Mouse (Mus musculus) layer of hippocampus, adult 8-10 months (tissue): ENCODE measurements around the gene Ddx49. TPM values are rescaled to one million over a fixed set of nuclear protein-coding genes. Genes with fewer than 3 reads are reported as not detected.

ENCODE experiments used
- DNase-seq, 2 experiments: peaks; one replicate each; pipeline ENCODE4 v3.0.0; 2022; ENCODE audit warnings: low spot score in 2 of 2
- total RNA-seq, 4 experiments: library from RNA; stranded (reverse); gene quantifications; 2 replicates each; pipeline ENCODE4 v1.2.4; 2022

Ddx49 gene
- total RNA-seq: 10 to 100 TPM; 49.2 to 55.5 (median 54.6) TPM

DNA sequence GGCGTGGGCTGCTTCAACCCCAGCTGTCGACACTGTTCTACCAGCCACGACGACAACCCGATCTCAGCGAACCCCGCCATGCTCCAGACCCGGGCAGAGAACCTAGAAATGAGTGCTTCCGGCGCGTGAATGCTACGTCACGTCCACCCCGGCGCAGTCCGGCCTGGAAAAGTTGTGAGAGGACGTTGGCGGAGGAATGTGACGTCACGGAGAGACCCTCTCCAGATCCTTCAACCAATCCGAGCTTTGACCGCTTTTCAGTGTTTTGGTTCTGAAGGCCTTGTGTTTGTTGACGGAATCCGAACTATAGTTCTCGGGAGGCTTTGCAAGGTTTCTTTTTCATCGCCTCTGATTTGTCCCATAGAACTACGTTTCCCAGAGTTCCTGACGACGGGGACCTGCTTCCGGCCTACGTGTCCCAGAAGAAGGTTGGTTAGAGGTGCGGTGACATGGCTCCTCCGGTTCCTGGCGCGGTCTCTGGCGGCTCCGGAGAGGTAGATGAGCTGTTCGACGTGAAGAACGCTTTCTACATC, at the start of gene Ddx49, which contains the start of gene Cope:
Ddx49 (minus strand) TSS at position 132 of the 533 bp plus-strand sequence.
Cope (plus strand) TSS at position 161 of the 533 bp plus-strand sequence.
- DNase-seq: peak; percentile 94 to 96

DNA sequence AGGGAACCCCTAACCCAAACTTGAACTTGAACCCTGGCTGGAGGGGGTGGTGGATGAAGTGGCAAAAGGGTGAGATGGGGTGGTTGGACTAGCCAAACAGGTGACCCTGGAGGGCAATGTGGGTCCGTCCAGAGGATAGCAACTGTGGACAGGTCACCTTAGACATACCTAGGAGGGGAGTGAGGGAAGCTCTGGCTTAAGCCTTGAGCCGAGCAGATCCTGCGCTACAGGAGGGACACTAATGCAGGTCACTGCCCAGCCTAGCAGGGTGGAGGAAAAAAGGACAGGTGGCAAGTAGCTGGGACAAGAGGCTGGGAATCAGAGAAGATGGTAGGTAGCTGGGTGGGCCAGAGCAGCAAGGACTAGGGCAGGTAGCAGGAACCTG, 49.7 kb upstream of the Ddx49 start:
- DNase-seq: no peak

DNA sequence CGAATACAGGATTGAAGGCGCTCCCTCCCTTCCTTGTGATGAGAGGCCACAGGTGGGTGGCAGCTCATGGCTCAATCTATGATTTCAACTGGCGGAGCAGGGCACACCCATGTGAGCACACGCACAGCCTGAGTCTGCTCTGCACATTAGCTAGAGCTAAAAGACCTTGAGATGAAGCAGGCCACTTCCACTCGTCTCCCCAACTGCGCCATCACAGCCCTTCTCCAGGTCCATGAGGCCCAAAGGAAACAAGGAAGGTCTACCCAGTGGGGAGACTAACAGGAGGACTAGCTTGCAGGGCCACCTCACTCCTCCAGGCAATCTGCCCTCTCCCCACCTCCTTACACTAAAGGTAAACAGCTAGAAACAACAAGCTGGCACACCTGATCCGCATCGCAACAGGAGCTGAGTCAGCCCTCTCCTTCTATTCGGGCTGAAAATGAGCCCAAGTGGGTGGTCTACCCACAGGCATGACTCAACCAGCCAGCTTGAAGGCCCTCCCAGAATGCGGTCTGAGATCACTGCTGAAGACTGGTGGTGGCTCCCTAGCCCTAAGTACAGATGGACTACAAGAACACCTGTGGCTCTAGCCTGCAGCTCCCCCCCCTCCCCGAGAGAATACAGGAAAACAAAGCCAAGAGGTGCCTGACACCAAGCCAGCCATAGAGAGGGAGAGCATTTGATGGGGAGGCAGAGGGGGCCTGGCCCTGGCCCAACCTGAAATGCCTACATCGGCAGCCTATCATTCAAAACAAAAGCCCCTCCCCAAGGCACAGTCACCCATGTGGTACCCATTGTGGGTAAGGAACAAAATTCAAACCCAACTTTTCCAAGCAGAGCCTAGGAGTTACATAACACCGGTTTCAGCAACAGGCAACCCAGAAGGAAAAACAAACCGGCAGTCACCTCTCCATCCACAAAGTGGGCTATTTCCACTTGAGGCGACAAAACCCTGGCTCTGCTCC, 49.0 kb upstream of the Ddx49 start:
- DNase-seq: no peak

DNA sequence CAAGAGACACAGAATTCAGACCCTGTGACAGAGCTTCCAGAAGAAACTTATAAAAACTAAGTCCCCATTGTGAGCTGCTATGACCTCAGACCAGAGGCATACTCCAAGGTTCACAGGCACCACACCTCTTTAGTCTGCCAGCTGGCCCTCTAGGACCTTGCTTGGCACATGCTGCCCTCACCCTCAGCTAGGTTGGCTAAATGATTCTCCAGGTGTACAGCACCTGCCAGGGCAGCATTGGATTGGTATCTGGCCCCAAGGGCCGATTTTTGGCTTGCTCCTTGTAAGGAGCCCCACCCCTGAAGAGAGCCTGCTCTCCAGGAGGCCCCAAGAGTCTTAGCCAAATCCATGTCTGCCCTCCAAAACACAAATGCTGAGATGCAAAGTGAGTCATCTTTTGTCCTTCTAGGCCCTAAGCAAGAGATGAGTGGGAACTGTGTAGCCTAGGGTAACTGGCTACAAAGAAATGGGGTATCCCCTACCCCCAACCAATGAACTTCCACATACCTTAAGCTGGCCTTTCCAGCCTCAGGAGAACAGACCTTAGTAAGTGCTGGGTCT, 45.7 kb upstream of the Ddx49 start:
- no peak for DNase-seq

DNA sequence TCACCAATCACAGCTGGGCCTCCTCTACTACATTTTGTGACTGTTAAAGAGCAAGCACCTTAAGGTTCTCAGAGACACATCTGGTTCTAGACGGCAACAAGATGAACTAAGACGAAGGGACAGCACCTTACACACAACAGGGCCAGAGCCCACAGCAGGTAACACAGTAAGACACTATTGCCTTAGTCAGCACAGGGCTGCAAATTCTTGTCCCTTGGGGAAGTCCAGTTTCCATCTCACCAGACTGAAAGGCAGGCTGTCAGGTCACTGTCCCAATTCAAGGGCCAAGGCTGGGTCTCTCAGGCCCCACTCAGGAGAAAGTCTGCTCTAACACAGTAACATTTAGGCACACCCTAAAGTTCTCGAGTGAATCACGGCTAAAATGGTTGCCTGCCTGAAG, 45.2 kb upstream of the Ddx49 start:
- DNase-seq: no peak

DNA sequence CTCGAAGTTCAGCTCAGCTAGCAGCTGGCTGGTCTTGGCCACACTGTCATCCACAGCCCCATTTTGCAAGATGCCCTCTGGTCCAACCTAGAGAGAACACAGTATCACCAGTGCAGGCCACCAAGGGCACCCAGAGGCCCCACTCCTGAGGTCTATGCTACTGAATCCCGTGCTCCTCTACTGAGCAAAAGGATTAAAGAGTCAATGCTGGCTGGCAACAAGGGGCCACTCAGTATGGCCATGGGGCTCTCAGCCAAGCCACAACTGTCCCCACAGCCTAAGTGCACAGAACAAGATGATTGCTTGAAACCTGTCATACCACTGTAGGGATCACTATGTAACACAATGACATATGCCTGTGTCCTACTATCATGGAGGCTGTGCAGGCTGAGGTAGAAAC, 42.0 kb upstream of the Ddx49 start:
- DNase-seq: no peak

DNA sequence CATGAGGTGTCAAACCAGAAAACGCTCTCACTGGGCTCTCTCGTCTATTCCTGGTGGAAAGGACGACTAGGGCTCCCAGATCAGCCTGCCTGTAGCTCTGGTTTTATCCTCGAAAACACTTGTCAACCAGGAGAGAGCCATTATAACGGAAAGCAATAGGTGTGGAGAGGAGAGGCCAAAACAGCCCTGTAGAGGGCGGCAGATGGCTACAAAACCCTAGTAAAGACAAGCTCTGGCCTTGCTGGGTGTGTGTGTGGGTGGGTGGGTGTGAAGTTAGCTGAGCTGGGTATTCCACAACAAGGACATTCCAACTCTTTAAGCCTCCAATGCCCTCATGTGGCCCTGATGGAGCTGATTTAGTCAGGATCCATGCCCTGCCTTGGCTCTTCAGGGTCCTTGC, 41.4 kb upstream of the Ddx49 start:
- no peak for DNase-seq

DNA sequence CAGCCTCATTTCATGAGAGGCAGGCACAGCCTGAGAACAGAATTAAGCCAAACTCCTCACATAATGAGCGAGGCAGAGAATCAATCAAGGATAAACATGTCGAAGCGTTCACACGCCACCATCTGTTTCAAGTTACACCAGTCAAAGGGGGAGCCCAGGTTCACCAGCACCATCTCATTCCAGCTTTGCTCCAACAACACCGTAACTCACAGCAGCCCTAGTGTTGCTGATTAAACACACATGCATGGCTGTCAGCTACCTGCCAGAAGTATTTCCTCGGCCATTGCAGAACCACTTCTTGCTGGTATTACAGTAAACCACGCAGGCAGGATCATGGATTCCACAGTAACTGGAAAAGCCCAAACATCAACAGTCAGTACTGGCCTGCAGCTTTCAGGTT, 40.8 kb upstream of the Ddx49 start:
- DNase-seq: no peak

DNA sequence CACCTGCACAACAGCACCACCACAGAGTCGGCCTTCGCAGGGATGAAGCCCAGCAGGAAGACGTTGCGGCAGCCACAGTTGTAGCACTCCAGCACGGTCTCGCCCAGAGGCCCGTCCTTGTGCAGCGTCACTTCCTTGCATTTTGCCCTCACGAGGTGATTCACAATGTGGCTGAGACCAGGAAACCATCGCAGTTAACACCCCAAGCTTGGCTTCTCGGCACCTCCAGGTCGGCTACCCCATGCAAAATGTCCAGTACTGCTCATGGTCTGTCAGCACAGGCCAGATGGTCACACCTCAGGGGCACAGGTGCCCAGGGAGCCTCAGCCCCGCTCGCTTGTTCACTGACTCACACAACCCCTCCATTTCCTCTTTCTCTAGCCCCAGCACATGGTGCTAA, 39.7 kb upstream of the Ddx49 start:
- no peak for DNase-seq

DNA sequence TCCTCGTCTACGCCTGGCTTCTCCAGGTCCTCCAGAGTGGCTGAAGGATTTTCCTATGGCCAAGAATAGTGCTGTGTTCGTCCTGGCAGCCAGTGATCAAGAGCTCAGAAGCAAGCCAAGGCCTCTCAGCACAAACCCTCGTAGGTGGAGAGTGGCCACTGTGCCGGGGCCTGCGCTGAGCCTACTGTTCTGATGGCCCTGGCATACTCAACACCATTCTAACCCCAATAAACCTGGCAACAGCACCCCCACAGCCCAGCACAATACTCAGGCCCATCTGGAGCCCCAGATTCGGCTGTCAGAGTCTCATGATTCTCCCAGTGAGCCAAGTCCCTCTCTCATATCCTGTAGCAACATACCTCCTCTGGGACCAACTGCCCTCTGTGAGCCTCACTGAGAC, 38.4 kb upstream of the Ddx49 start:
- no peak for DNase-seq

DNA sequence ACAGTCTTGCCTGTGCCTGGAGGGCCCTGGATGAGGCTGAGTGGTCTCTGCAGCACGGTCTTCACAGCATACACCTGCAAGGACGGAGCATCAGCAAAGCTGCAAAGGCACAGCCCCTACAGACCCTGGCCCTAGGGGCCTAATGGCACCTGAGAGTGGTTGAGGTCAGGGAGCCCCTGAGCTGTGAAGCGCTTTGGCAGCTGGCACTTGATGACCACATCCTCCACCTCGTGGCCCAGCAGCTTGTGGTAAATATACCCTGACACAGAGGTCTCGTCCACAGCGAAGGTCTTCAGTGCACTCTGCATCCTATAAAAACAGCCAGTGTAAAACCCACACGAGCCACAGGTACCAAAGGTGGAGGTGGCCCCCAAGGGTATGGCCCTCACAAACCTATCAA, 36.6 kb upstream of the Ddx49 start:
- no peak for DNase-seq

DNA sequence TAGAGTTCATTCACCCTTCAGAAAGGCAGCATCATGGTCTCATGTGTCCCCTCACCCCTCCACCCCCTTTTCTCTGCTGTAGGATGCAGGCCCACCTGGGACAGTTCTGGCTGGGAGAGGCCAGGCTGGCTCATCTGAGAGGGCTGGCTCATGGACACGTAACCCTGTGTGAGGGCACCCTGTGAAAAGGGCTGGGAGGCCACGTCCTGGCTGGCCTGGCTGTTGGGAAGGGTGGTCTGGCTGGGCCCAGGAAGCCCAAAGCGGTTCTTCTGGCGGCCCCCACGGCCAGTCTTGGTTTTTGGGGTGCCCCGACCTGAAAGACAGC, 30.6 kb upstream of the Ddx49 start:
- no peak for DNase-seq

DNA sequence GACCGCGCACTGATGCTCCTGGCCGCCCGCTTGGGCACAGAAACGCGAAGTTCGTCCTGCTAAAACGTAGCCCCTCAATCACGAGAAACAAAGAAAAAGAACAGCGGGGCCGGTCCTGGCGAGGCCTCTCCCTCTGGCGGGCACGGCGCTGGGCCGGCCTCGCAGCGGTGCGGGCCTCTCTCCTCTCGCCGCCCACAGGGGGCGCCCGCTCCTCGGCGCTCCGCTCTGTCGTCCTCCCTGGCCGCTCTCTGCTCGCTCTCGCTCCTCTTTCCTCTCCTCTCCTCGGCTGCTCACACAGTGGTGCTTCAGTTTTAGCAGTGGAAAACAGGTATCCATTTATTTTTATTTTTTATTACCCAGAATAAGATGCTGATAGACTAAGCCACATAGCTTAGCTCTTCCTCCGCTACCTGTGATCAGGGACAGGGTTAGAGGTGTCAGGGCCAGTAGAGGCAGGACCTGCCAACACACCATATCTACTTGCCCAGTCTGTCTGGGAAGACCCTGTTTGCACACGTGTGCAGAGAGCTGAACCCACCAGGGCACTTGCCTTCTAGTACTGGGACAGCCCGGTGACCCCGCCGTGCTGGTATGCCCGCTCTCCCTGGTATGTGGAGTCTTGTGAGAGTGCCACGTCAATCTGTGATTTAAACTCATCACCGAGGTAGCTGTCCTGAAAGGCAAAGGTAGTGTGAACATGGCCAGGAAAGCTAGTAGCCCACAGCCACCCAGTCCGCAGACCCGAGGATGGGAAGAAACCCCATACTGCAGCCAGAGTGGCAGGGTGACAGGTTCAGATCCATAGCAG, 30.0 kb upstream of the Ddx49 start:
- DNase-seq: peak in 1 of 2 experiments; percentile 71

DNA sequence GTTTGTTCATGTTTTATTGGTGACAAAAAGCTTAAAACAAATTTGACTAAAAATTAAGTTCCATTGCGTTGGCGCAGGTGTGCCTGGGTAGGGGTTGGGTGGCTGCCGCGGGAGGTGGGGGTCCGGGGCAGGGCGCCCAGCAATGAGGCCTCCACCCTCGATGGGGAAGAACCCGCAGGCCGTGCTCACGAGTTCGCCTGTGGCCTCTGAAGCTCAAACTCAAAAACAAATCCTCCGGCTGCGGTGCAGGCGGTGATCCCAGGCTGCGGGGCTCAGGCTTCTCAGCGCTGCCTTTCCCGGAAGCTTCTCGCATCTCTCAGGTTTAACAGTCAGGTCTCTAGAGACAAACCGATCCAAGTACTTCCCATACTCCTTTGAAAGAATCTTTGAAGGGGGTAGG, 29.2 kb upstream of the Ddx49 start:
- no peak for DNase-seq

DNA sequence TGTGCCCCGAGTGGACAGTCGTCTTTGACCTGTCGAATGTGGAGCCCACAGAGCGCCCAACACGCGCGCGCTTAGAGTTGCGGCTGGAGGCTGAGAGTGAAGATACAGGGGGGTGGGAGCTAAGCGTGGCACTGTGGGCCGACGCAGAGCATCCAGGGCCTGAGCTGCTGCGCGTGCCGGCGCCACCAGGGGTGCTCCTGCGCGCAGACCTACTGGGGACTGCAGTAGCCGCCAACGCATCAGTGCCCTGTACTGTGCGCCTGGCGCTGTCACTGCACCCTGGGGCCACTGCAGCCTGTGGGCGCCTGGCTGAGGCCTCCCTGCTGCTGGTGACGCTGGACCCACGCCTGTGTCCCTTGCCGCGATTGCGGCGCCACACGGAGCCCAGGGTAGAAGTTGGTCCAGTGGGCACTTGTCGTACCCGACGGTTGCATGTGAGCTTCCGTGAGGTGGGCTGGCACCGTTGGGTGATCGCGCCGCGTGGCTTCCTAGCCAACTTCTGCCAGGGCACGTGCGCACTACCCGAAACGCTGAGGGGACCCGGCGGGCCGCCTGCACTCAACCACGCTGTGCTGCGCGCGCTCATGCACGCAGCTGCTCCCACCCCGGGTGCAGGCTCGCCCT, 28.6 kb upstream of the Ddx49 start:
- DNase-seq: peak in 1 of 2 experiments; percentile 73

DNA sequence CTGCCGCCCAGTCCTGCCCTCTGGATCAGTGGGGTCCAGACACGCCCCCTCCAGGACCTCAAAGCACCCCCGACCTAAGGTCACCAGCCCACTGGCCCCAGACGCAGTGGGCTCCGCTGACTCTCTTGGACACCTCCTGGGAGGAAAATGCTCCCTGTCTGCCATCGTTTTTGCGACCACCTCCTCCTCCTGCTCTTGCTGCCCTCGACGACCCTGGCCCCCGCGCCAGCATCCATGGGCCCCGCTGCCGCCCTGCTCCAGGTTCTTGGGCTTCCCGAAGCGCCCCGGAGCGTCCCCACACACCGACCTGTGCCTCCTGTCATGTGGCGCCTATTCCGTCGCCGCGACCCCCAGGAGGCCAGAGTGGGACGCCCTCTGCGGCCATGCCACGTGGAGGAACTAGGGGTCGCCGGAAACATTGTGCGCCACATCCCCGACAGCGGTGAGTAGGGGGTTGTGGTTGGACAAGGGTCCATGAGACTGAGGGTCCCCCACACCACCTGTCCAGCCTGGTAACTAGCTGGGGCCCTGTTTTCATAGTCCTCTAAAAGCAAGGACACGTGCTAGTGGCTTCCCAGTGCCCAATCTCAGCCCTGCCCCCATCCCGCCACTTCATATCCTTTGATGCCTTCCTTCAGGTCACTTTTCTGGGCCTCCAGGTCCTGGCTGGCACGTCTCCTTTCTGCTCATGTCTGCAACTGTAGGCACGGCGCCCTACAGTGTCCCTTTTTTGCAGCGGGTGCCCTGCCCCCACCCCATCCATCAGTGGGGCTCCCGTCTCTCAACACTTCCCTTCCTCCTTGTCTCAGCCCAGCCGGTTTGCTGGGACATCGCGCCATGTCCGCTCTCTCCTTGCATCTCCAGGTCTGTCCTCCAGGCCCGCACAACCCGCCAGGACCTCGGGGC, 27.8 kb upstream of the Ddx49 start:
- DNase-seq: no peak

DNA sequence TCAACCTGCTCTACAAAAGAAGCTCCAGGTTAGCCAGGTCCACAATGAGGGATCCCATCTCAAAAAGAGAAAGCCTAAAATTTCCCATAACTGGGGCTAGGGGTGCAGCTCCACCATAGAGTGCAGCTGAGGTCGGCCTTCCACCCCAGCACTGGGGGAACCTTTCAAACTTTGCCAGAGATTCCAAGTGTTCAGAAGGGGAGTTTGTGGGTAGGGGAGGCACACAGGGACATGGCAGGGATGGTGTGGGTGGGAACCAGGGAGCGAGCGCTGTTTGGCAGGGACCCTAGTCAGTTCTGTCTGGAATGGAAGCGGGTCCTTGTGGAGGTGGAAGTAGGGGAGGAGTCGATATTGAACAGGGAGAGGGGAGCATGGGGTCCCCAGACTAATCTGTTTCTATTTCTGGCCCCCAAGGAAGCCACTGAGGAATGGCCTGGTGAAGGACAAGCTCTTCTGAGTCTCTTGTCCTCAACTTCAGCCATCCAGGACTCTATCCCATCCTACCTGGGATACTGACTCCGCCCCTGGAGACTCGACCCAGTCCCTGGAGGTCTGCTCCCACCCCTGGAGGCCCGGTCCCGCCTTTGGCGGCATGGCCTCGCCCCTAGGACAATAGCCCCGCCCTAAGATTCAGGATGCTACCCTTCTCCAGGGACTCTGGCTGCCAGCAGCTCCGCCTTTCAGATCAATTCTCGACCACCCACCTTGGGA, 27.0 kb upstream of the Ddx49 start, which contains the start of gene Gdf1:
Gdf1 (plus strand) TSS at position 694 of the 711 bp plus-strand sequence.
- DNase-seq: no peak

DNA sequence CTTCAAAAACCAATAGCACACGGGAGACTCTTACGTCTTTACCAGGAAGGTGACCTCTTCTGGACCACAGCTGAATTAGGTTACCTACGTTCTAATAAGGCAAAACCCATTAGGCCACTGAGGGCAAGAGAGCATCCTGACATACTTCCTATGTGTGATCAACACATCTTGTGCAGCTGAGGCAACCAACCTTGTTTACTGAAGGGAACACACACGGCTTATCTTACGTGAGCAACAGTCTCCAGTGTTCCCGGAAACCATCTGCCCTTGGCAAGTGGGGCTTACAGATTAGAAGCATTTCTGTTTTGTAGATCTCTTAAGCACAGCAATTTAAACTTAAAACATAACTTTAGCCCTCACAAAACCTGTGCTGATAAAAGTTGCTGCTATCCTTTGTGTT, 25.2 kb upstream of the Ddx49 start:
- DNase-seq: no peak

DNA sequence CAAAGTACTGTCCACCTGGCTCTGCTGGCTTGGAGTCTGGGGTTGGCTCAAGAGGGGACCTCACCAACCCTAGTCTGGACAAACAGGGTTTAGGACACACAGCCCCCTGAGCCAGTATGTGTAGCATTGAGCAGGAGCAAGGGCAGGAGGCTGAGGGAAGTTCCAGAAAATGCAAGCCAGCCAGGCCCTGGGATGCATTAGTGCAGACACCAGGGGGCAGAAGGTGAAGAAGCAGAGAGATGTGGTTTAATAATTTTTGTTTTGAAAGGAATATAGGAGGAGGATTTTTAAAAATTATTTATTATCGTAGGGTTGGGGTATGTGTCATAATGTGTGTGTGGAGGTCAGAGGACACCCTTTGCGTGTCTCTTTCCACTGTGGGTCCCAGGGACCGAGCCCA, 21.4 kb upstream of the Ddx49 start:
- no peak for DNase-seq

DNA sequence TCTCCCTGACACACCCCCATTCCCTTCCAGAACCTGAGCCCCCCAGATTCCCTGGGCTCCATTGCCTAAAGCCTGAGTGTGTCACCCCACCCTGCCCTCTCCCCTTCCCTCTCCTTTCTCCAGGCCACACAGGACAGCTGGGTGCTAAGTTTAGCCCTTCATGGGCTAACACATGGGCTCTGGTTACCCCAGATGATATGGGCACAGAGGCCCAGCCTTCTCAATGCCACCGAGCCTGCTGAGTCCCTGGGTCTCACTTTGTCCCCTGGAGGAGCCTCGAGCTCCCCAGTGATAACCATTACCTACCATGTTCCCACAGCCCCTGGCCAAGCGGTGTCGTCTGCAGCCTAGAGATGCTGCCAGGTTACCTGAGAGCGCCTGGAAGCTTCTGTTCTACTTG, 15.6 kb upstream of the Ddx49 start:
- no peak for DNase-seq
